Mouse (Mus musculus) subcutaneous adipose tissue, adult 2 months (tissue): ENCODE results near the gene Aptx. TPM values are rescaled to one million over a fixed set of nuclear protein-coding genes. Genes with fewer than 3 reads are reported as not detected.

Source experiments
- polyA plus RNA-seq: library from polyadenylated mRNA; depleted of rRNA; stranded (reverse); fragments of >200 nt; gene quantifications from 2 replicates; pipeline ENCODE4 v1.2.3, GENCODE M21; 2012; ENCODE audit warnings: low replicate concordance; rRNA removed

Aptx gene
- polyA plus RNA-seq: 10.0 and 12.6 TPM in 2 replicates

DNA sequence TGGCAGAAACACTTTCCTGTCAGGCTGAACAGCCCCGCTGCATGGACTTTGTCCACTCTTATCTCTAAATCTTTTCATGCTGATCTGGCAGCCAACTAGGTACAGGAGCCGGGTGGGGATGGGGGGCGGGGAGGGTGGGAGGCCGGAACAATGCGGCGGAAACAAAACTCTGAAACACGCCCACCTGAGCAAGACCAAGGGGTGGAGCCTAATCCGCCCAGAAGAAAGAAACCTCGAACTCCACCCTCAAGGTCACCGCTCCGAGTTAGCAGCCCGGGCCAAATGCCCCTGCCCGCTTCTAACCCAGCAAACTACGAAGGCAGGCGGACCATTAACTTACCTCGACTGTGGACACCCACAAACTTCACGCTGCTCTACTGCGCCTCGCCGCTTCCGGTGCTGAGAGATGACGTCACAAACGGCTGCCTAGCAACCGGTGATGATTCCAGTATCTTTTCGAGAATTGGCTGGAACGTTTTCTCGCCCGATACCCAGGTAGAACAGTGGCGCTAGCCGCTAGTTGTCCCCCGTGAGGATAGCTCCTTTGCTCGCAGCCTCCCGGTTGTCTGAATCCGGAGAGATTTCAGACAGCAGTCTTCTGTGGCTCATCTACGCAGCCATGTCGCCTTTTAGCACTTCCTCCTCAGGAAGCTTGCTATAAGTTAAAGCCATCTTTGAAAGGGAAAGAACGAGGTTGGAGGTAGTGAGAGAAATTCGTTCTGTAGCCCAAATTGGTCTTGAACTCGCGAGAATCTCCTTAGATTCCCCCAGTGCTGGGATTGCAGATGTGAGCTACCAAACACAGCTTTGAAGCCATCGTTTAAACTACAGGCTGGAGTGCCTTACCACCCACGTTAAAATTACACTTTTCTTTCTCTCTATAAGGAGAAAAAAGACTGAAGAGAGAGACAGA, at the start of gene Aptx:
Gene Aptx (minus strand): TSS at position 398 of the 913 bp plus-strand sequence.

DNA sequence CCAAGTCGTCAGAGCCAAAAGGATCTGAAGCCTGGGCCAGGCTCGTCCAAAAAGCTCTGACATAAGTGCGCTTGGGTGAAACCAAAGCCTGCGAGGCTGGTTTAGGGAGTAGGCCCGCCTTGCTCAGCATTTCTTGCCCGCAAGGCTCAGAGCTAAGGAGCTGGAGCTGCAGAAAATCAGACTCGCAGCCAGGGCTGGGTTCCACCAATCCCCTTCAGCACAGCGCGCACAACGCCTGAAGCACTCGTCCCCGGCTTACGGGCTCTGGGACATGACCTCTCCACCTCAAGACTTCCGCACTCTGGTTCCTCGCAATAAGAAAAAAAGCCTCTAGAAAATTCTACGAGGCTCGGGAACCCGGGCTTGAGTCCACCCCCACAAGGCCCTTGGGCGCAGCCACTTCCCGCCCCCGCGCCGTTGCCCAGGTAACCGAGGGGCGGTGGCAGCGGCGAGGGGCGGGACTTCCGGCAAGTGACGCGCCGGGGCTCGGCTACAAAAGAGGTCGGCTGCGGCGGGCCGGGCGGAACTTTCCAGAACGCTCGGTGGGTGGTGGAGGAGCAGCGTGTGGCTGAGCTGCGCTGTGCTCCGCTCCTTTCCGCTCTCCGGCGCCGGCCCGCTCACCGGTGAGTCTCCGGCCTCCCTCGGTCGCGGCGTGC, 19.1 kb upstream of the Aptx start, which contains the start of gene Dnaja1:
Gene Dnaja1 (plus strand): TSS at position 140 of the 656 bp plus-strand sequence.

Other genes with a start within 250 kb of the Aptx start
- gene Tmem215, start 231.0 kb downstream of the Aptx start, polyA plus RNA-seq: 0.13 TPM in 1 of 2 replicates, not detected in the other
- 12.3 and 17.9 TPM in 2 replicates for gene Dnaja1, start 19.0 kb upstream of the Aptx start, polyA plus RNA-seq
- gene Smu1, start 54.7 kb upstream of the Aptx start, polyA plus RNA-seq: 25.8 and 34.6 TPM in 2 replicates
- 38.2 and 58.4 TPM in 2 replicates for gene B4galt1, start 150.8 kb upstream of the Aptx start, polyA plus RNA-seq
- 0.53 and 1.0 TPM in 2 replicates for gene Spink4, start 216.9 kb upstream of the Aptx start, polyA plus RNA-seq
- 85.0 and 117 TPM in 2 replicates for gene Bag1, start 245.1 kb upstream of the Aptx start, polyA plus RNA-seq
- 19.0 and 27.1 TPM in 2 replicates for gene Chmp5, start 245.2 kb upstream of the Aptx start, polyA plus RNA-seq